Mouse (Mus musculus) heart, postnatal 4 days (tissue): Measurements from ENCODE around the gene Nfix. TPM values are rescaled to one million over a fixed set of nuclear protein-coding genes. Genes with fewer than 3 reads are reported as not detected.

Experiments
- DNase-seq: peaks from one replicate; pipeline ENCODE4 v3.0.0; 2021
- total RNA-seq, 2 experiments: library from RNA; stranded (reverse); gene quantifications; 2 replicates each; pipeline ENCODE4 v1.2.3; 2021

Gene Nfix
- total RNA-seq, 2 experiments from 2014 or later: 189 to 211 TPM

- DNase-seq: no peak
Observed at GRCm38 (mm10) chr8:84715893-84716468, 84.2 kb downstream of the Nfix start.

- no peak for DNase-seq
Observed at GRCm38 (mm10) chr8:84714161-84714560, 86.0 kb downstream of the Nfix start.

GRCm38 (mm10) chr8:84713381-84713780 is 86.8 kb downstream of the Nfix start:
- DNase-seq: no peak

GRCm38 (mm10) chr8:84712759-84713120 is 87.4 kb downstream of the Nfix start:
- DNase-seq: no peak

GRCm38 (mm10) chr8:84711933-84712758 is 88.0 kb downstream of the Nfix start:
- DNase-seq: peak; percentile 70

- DNase-seq: no peak
Observed at GRCm38 (mm10) chr8:84711312-84711711, 88.8 kb downstream of the Nfix start.

- no peak for DNase-seq
Observed at GRCm38 (mm10) chr8:84709931-84710330, 90.2 kb downstream of the Nfix start.

GRCm38 (mm10) chr8:84708774-84709475 is 91.2 kb downstream of the Nfix start:
- peak; percentile 92 for DNase-seq

GRCm38 (mm10) chr8:84708071-84708541 is 92.0 kb downstream of the Nfix start:
- no peak for DNase-seq

- DNase-seq: no peak
Observed at GRCm38 (mm10) chr8:84707267-84707883, 92.8 kb downstream of the Nfix start.

GRCm38 (mm10) chr8:84706610-84707266 is 93.4 kb downstream of the Nfix start:
- DNase-seq: no peak

- DNase-seq: no peak
Observed at GRCm38 (mm10) chr8:84705960-84706359, 94.2 kb downstream of the Nfix start.

GRCm38 (mm10) chr8:84704867-84705831 is 95.0 kb downstream of the Nfix start:
- peak; percentile 56 for DNase-seq

GRCm38 (mm10) chr8:84704356-84704755 is 95.8 kb downstream of the Nfix start:
- DNase-seq: peak; percentile 90

- DNase-seq: no peak
Observed at GRCm38 (mm10) chr8:84703466-84704249, 96.5 kb downstream of the Nfix start.

GRCm38 (mm10) chr8:84702963-84703465 is 97.1 kb downstream of the Nfix start:
- DNase-seq: no peak

GRCm38 (mm10) chr8:84702561-84702960 is 97.6 kb downstream of the Nfix start:
- DNase-seq: no peak

- peak; percentile 81 for DNase-seq
Observed at GRCm38 (mm10) chr8:84700941-84701911, 98.9 kb downstream of the Nfix start, which contains the start of gene Lyl1. TSS of gene Lyl1 (plus strand) at chr8:84701457.

- no peak for DNase-seq
Observed at GRCm38 (mm10) chr8:84700526-84700925, 99.6 kb downstream of the Nfix start.
